Comparison of ENCODE assay signal across 11 mouse cellular contexts in genomic region chr15:98606739-98607138, GRCm38 (mm10). TPM values are rescaled to one million over a fixed set of nuclear protein-coding genes. Genes with fewer than 3 reads are reported as not detected.
DNase-seq lines count a peak whose midpoint lies in the region; ATAC-seq and TF ChIP-seq lines count a peak whose summit lies in the region.
"Had no signal": no experiment of that assay in that cellular context is flagged by ENCODE, and none has a peak within 500 bp of the region (broad histone marks: within the 10 kb centered on the region; RNA-seq: fewer than 3 reads in every experiment).

No protein-coding gene starts in this region.

- no peak overlapping the region for H3K27ac ChIP-seq in forebrain, embryonic 12.5 days
- no peak overlapping the region for H3K27ac ChIP-seq in forebrain, postnatal 0 days (ENCODE audit: low read depth, low read length)
- peak overlapping the region; percentile 97; the same call in 1 of the 2 replicates for H3K27ac ChIP-seq in lung, embryonic 15.5 days
- H3K27ac ChIP-seq in hindbrain, postnatal 0 days: no peak overlapping the region
- H3K27ac ChIP-seq in neural tube, embryonic 14.5 days (ENCODE audit: low read depth, low read length): no peak overlapping the region

- peaks cover 41% of the 10 kb centered on the region for H3K4me1 ChIP-seq in forebrain, embryonic 12.5 days
- peaks cover 12% of the 10 kb centered on the region for H3K4me1 ChIP-seq in forebrain, postnatal 0 days (ENCODE audit: insufficient read depth)
- H3K4me1 ChIP-seq in lung, embryonic 15.5 days: peaks cover 55% of the 10 kb centered on the region
- H3K4me1 ChIP-seq in hindbrain, postnatal 0 days (ENCODE audit: insufficient read depth, low read length): peaks cover 9% of the 10 kb centered on the region
- H3K4me1 ChIP-seq in neural tube, embryonic 14.5 days (ENCODE audit: control insufficient read depth, insufficient read depth, low read length): peaks cover 26% of the 10 kb centered on the region

- 0 out of 2 replicates have a peak overlapping the region, but pooled peaks have one; percentile 77 for H3K4me2 ChIP-seq in forebrain, embryonic 12.5 days
- H3K4me2 ChIP-seq in forebrain, postnatal 0 days (ENCODE audit: low read depth): no peak overlapping the region
- peak overlapping the region; percentile 94 for H3K4me2 ChIP-seq in lung, embryonic 15.5 days
- no peak overlapping the region for H3K4me2 ChIP-seq in hindbrain, postnatal 0 days (ENCODE audit: low read depth, low read length)
- H3K4me2 ChIP-seq in neural tube, embryonic 14.5 days (ENCODE audit: low read depth, low read length): no peak overlapping the region

- DNase-seq in forebrain, postnatal 0 days: no peak
- DNase-seq in lung, postnatal 14 days: no peak
- DNase-seq in hindbrain, postnatal 0 days (ENCODE audit: low spot score): no peak
- DNase-seq in left cerebral cortex, adult 9 months (ENCODE audit: low spot score in 2 of 2): no peak
- DNase-seq in Muller cell, postnatal 12 days (ENCODE audit: inconsistent ontology term): no peak
- DNase-seq: cerebellum, adult 8-10 months; spleen, adult 18-20 months had no signal

- peaks cover 33% of the 10 kb centered on the region for H3K36me3 ChIP-seq in forebrain, embryonic 12.5 days (replicated peaks)
- H3K36me3 ChIP-seq in forebrain, postnatal 0 days (ENCODE audit: insufficient read depth): peaks cover 21% of the 10 kb centered on the region
- H3K36me3 ChIP-seq in lung, embryonic 15.5 days: peaks cover 21% of the 10 kb centered on the region
- H3K36me3 ChIP-seq in hindbrain, postnatal 0 days (ENCODE audit: insufficient read depth, low read length): peaks cover 10% of the 10 kb centered on the region
- H3K36me3 ChIP-seq in neural tube, embryonic 14.5 days (ENCODE audit: control insufficient read depth, insufficient read depth, low read length): peaks cover 14% of the 10 kb centered on the region

- no peaks in the 10 kb centered on the region for H3K27me3 ChIP-seq in forebrain, embryonic 12.5 days
- H3K27me3 ChIP-seq in forebrain, postnatal 0 days (ENCODE audit: insufficient read depth, low read length): no peaks in the 10 kb centered on the region
- H3K27me3 ChIP-seq in lung, embryonic 15.5 days: no peaks in the 10 kb centered on the region
- H3K27me3 ChIP-seq in hindbrain, postnatal 0 days (ENCODE audit: insufficient read depth, low read length): no peaks in the 10 kb centered on the region
- H3K27me3 ChIP-seq in neural tube, embryonic 14.5 days (ENCODE audit: control insufficient read depth, insufficient read depth, low read length): no peaks in the 10 kb centered on the region

- TF ChIP-seq CTCF in forebrain, postnatal 0 days (IDR thresholded peaks at IDR 0.05; ENCODE audit: low read depth): no peak
- TF ChIP-seq CTCF in hindbrain, postnatal 0 days (IDR thresholded peaks at IDR 0.05; ENCODE audit: low read depth): no peak

- no peak overlapping the region for H3K9ac ChIP-seq in forebrain, embryonic 12.5 days
- no peak overlapping the region for H3K9ac ChIP-seq in forebrain, postnatal 0 days
- H3K9ac ChIP-seq in lung, embryonic 15.5 days: peak overlapping the region; percentile 3; the same call in 1 of the 2 replicates
- H3K9ac ChIP-seq in hindbrain, postnatal 0 days (replicated peaks; ENCODE audit: low read length): 0 out of 2 replicates have a peak overlapping the region, but pooled peaks have one; percentile 1
- H3K9ac ChIP-seq in neural tube, embryonic 14.5 days (replicated peaks; ENCODE audit: low read depth, low read length): 0 out of 2 replicates have a peak overlapping the region, but pooled peaks have one; percentile 12

- WGBS in forebrain, embryonic 12.5 days: 65% methylated on average over 9 of the region's 9 CpGs
- WGBS in forebrain, postnatal 0 days: 74% methylated on average over 9 of the region's 9 CpGs
- WGBS in lung, embryonic 15.5 days: 63% methylated on average over 9 of the region's 9 CpGs
- 60% methylated on average over 9 of the region's 9 CpGs for WGBS in hindbrain, postnatal 0 days
- WGBS in neural tube, embryonic 14.5 days: 74% methylated on average over 9 of the region's 9 CpGs

- no peak for ATAC-seq in forebrain, embryonic 12.5 days (ENCODE audit: low FRiP score)
- no peak for ATAC-seq in forebrain, postnatal 0 days
- ATAC-seq in lung, embryonic 15.5 days (ENCODE audit: borderline replicate concordance, extremely low read depth, low FRiP score, low TSS enrichment): no peak
- no peak for ATAC-seq in hindbrain, postnatal 0 days
- ATAC-seq in neural tube, embryonic 14.5 days (ENCODE audit: low read depth): no peak

- H3K9me3 ChIP-seq in forebrain, embryonic 12.5 days: no peaks in the 10 kb centered on the region
- H3K9me3 ChIP-seq in forebrain, postnatal 0 days (ENCODE audit: low read length): no peaks in the 10 kb centered on the region
- H3K9me3 ChIP-seq in lung, embryonic 15.5 days: no peaks in the 10 kb centered on the region
- no peaks in the 10 kb centered on the region for H3K9me3 ChIP-seq in hindbrain, postnatal 0 days (ENCODE audit: low read length)
- no peaks in the 10 kb centered on the region for H3K9me3 ChIP-seq in neural tube, embryonic 14.5 days (ENCODE audit: control insufficient read depth, low read length)

- H3K4me3 ChIP-seq in forebrain, embryonic 12.5 days (replicated peaks): no peak overlapping the region
- no peak overlapping the region for H3K4me3 ChIP-seq in forebrain, postnatal 0 days (ENCODE audit: low read depth, low read length)
- 0 out of 2 replicates have a peak overlapping the region, but pooled peaks have one; percentile 88 for H3K4me3 ChIP-seq in lung, embryonic 15.5 days
- H3K4me3 ChIP-seq in hindbrain, postnatal 0 days (ENCODE audit: low read length): no peak overlapping the region
- no peak overlapping the region for H3K4me3 ChIP-seq in neural tube, embryonic 14.5 days (ENCODE audit: low read depth, low read length)

RNA-seq across cellular contexts. Expression of gene Adcy6, which starts 3.1 kb away (rescaled TPM):
- polyA plus RNA-seq in forebrain, embryonic 12.5 days (2016; fragmentation: Nextera tagmentation; extraction: Ambion mirVana): 12.9 and 14.2 TPM in 2 replicates
- total RNA-seq in forebrain, postnatal 0 days (2014; rRNA removed): 39.2 and 42.3 TPM in 2 replicates
- polyA plus RNA-seq in forebrain, postnatal 0 days (2015; fragmentation: Nextera tagmentation; extraction: Ambion mirVana): 1.9 and 5.4 TPM in 2 replicates
- polyA plus RNA-seq in lung, embryonic 15.5 days (2015; fragmentation: Nextera tagmentation; extraction: Ambion mirVana): 22.4 and 23.2 TPM in 2 replicates
- 35.1 and 43.2 TPM in 2 replicates for total RNA-seq in hindbrain, postnatal 0 days (2014; rRNA removed)
- 5.8 and 6.2 TPM in 2 replicates for polyA plus RNA-seq in hindbrain, postnatal 0 days (2015; fragmentation: Nextera tagmentation; extraction: Ambion mirVana)
- 10.2 and 11.6 TPM in 2 replicates for polyA plus RNA-seq in neural tube, embryonic 14.5 days (2014; fragmentation: Nextera tagmentation; extraction: Ambion mirVana)

RNA-seq across cellular contexts. Expression of gene Cacnb3, which starts 23.9 kb away (rescaled TPM):
- polyA plus RNA-seq in forebrain, embryonic 12.5 days (2016; fragmentation: Nextera tagmentation; extraction: Ambion mirVana): 77.1 and 80.4 TPM in 2 replicates
- total RNA-seq in forebrain, postnatal 0 days (2014; rRNA removed): 191 and 201 TPM in 2 replicates
- 133 and 139 TPM in 2 replicates for polyA plus RNA-seq in forebrain, postnatal 0 days (2015; fragmentation: Nextera tagmentation; extraction: Ambion mirVana)
- 26.7 and 27.2 TPM in 2 replicates for polyA plus RNA-seq in lung, embryonic 15.5 days (2015; fragmentation: Nextera tagmentation; extraction: Ambion mirVana)
- 166 and 183 TPM in 2 replicates for total RNA-seq in hindbrain, postnatal 0 days (2014; rRNA removed)
- polyA plus RNA-seq in hindbrain, postnatal 0 days (2015; fragmentation: Nextera tagmentation; extraction: Ambion mirVana): 75.0 and 83.1 TPM in 2 replicates
- polyA plus RNA-seq in neural tube, embryonic 14.5 days (2014; fragmentation: Nextera tagmentation; extraction: Ambion mirVana): 84.9 and 101 TPM in 2 replicates

RNA-seq across cellular contexts. Expression of gene 4930415O20Rik, which starts 35.9 kb away (rescaled TPM):
- polyA plus RNA-seq in forebrain, embryonic 12.5 days (2016; fragmentation: Nextera tagmentation; extraction: Ambion mirVana): not detected in 2 replicates
- total RNA-seq in forebrain, postnatal 0 days (2014; rRNA removed): not detected in 2 replicates
- polyA plus RNA-seq in forebrain, postnatal 0 days (2015; fragmentation: Nextera tagmentation; extraction: Ambion mirVana): 0.51 TPM in 1 of 2 replicates, not detected in the other
- not detected in 2 replicates for polyA plus RNA-seq in lung, embryonic 15.5 days (2015; fragmentation: Nextera tagmentation; extraction: Ambion mirVana)
- not detected in 2 replicates for total RNA-seq in hindbrain, postnatal 0 days (2014; rRNA removed)
- not detected in 2 replicates for polyA plus RNA-seq in hindbrain, postnatal 0 days (2015; fragmentation: Nextera tagmentation; extraction: Ambion mirVana)
- polyA plus RNA-seq in neural tube, embryonic 14.5 days (2014; fragmentation: Nextera tagmentation; extraction: Ambion mirVana): 0.40 TPM in 1 of 2 replicates, not detected in the other
- total RNA-seq: layer of hippocampus, postnatal 10 days had no signal

RNA-seq across cellular contexts. Expression of gene Ccnt1, which starts 36.0 kb away (rescaled TPM):
- polyA plus RNA-seq in forebrain, embryonic 12.5 days (2016; fragmentation: Nextera tagmentation; extraction: Ambion mirVana): 61.2 and 63.2 TPM in 2 replicates
- 51.1 and 52.0 TPM in 2 replicates for total RNA-seq in forebrain, postnatal 0 days (2014; rRNA removed)
- 35.5 and 47.0 TPM in 2 replicates for polyA plus RNA-seq in forebrain, postnatal 0 days (2015; fragmentation: Nextera tagmentation; extraction: Ambion mirVana)
- 51.4 and 56.3 TPM in 2 replicates for polyA plus RNA-seq in lung, embryonic 15.5 days (2015; fragmentation: Nextera tagmentation; extraction: Ambion mirVana)
- 31.2 and 42.4 TPM in 2 replicates for total RNA-seq in hindbrain, postnatal 0 days (2014; rRNA removed)
- 42.7 and 42.9 TPM in 2 replicates for polyA plus RNA-seq in hindbrain, postnatal 0 days (2015; fragmentation: Nextera tagmentation; extraction: Ambion mirVana)
- 70.7 and 72.0 TPM in 2 replicates for polyA plus RNA-seq in neural tube, embryonic 14.5 days (2014; fragmentation: Nextera tagmentation; extraction: Ambion mirVana)

RNA-seq across cellular contexts. Expression of gene Ddx23, which starts 56.0 kb away (rescaled TPM):
- polyA plus RNA-seq in forebrain, embryonic 12.5 days (2016; fragmentation: Nextera tagmentation; extraction: Ambion mirVana): 23.9 and 24.1 TPM in 2 replicates
- total RNA-seq in forebrain, postnatal 0 days (2014; rRNA removed): 54.9 and 70.6 TPM in 2 replicates
- polyA plus RNA-seq in forebrain, postnatal 0 days (2015; fragmentation: Nextera tagmentation; extraction: Ambion mirVana): 11.9 and 13.8 TPM in 2 replicates
- polyA plus RNA-seq in lung, embryonic 15.5 days (2015; fragmentation: Nextera tagmentation; extraction: Ambion mirVana): 22.5 and 22.9 TPM in 2 replicates
- total RNA-seq in hindbrain, postnatal 0 days (2014; rRNA removed): 52.9 and 68.7 TPM in 2 replicates
- polyA plus RNA-seq in hindbrain, postnatal 0 days (2015; fragmentation: Nextera tagmentation; extraction: Ambion mirVana): 20.1 and 23.4 TPM in 2 replicates
- 17.9 and 24.9 TPM in 2 replicates for polyA plus RNA-seq in neural tube, embryonic 14.5 days (2014; fragmentation: Nextera tagmentation; extraction: Ambion mirVana)

Comparison
In these comparisons a context has a peak if more than half of its experiments do, and no peak if none do; other contexts are left out.
1. H3K4me2 ChIP-seq: peak in forebrain, embryonic 12.5 days (single experiment) and lung, embryonic 15.5 days (single experiment); none in forebrain, postnatal 0 days (single experiment), hindbrain, postnatal 0 days (single experiment) and neural tube, embryonic 14.5 days (single experiment).
2. H3K9ac ChIP-seq: peak in lung, embryonic 15.5 days (single experiment), hindbrain, postnatal 0 days (single experiment) and neural tube, embryonic 14.5 days (single experiment); none in forebrain, embryonic 12.5 days (single experiment) and forebrain, postnatal 0 days (single experiment).